Mouse (Mus musculus) ES-CJ7 (cell line): Measurements from ENCODE around the gene Ttk.

ENCODE experiments used
- DNase-seq: peaks from one replicate; pipeline ENCODE4 v3.0.0; 2011; ENCODE audit warnings: low read depth, low spot score

Ttk gene

GRCm38 (mm10) chr9:83893767-83894330, 59.4 kb downstream of the Ttk start:
- no peak for DNase-seq

GRCm38 (mm10) chr9:83902086-83902485, 67.6 kb downstream of the Ttk start:
- DNase-seq = no peak

- DNase-seq = no peak
These were observed 71.3 kb downstream of the Ttk start for GRCm38 (mm10) chr9:83905820-83906219.

DNA sequence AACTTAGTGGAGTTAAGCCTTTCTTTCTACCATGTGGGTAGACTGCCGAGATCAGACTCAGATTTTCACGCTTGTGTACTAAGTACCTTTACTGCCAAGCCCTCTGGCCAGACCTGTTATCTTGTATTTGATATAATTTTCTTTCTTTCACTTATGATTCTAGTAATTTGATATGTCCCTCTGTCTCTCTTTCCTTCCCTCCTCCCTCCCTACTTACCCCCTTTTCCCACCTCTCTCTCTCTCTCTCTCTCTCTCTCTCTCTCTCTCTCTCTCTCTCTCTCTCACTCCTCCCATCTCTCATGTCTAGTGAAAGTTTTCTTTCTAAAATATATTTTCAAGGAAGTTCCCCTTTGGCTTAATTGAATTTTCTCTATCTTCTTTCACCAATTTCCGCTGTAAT, 72.5 kb downstream of the Ttk start:
- DNase-seq = no peak

DNA sequence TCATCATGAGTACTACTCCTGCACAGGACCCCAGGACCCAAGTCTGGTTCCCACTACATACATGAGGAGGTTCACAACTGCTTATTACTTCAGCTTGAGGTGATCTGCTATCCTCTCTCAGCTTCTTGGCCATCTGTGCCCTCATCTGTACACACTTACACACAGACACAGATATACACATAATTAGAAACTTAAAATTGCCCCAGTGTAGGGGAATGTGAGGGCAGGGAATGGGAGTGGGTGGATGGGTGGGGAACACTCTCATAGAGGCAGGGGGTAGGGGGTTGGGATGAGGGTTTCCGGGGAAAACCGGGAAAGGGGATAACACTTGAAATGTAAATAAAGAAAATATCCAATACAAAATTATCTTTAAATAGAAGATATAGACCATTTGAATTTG, 75.3 kb downstream of the Ttk start:
- DNase-seq = no peak

DNA sequence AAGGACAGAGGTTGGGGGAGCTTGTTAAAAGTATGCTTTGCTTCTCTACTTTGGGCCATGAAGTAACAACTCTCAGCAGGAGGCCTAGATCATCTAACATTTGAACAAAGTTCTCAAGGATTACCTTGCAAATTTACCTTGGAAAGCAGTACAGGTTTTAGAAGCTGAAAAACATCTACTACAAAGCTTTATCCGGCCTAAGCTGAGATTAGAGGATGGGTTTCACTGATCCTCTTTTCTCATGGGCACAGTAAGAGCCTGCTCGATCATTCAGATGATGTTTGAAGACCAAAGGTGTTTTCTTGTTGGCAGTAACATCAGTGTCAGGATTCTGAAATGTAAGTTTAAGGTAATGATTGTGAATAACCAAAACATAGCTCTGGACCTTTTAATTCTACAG, 76.4 kb downstream of the Ttk start:
- no peak for DNase-seq
